Mouse (Mus musculus) layer of hippocampus, postnatal 25 days (tissue): ENCODE results near the gene Rcn1. TPM values are rescaled to one million over a fixed set of nuclear protein-coding genes. Genes with fewer than 3 reads are reported as not detected.

Experiments
- DNase-seq, 2 experiments: peaks; one replicate each; pipeline ENCODE4 v3.0.0; 2022; ENCODE audit warnings: mixed read lengths in 2 of 2, low spot score in 1 of 2; ENCODE audit errors: extremely low spot score in 1 of 2
- total RNA-seq, 2 experiments: library from RNA; stranded (reverse); gene quantifications; 2 replicates each; pipeline ENCODE4 v1.2.3; 2021

Rcn1 gene
- total RNA-seq, 2 experiments from 2014 or later, result 14.7 to 15.6 TPM

DNA sequence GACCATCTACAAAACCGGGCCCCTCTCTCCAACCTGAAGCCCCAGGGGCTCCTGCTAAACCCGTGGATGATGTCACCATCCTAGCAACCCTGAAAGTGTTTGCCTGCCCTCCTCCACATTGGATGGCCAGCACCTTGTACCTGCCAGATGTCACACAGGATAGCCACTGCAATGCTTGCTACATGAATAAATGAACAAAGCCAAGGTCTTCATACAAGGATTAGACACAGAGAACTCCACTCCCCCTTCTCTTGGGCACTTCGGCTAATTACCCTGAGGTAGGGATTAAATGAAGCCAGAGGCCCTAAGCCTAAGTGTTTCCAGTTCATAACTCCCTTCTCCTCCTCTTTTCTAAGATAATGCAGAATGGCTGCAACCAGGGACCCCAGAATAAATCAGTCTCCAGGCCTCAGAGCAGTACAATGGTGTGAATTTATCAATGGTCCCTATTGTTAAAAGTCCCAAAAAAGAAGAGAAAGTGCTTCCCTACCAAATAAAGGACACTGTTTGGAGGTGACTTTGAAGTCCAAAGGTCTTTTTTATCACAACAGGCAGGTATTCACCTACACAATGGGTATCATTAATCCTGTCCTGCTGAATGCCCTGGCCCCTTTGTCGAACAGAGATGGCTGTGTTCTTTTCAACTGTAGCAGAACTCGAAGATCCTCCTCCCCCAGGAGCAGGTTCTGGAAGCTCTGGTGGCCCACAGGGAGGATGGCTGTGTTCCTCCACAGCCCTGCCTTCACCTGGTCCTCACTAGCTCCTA, 1.5 kb downstream of the Rcn1 start:
- DNase-seq, result no peak

DNA sequence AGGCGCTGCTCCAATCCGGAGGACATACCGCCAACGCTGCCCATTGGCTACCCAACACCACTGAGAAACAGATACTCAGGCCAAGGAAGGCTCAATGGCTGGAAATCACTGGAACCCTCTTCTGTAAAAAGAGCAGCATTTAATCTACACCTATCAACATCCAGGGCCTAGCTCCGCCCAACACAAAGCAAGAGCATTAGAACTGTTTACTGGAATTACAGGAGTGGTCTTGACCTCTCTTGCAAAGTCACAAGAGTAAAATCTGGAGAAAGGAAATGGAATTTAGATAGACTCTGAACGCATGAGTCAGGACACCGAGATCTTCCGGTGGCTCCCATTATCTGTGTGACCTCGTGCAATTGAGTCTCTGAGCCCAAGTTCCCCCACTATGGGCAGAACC, 3.1 kb downstream of the Rcn1 start:
- no peak for DNase-seq

DNA sequence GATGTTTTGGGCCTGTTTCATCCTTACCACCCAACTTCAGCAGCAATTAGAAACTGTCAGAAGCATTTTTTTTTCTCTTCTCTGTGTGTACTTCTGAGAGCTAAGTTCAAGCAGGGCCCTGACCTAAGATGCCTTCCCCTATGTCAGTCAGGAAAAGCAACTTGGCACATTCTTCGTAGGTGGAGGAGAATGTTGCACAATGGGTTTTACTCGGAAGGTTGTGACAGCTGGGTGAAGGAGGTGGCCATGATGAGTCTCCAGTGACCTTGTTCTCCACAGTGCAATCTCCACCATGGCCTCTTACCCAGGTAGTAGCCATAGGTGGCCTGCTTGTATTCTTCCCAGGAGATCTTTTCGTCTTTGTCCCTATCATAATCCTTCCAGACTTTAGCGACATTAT, 4.7 kb downstream of the Rcn1 start:
- no peak for DNase-seq

DNA sequence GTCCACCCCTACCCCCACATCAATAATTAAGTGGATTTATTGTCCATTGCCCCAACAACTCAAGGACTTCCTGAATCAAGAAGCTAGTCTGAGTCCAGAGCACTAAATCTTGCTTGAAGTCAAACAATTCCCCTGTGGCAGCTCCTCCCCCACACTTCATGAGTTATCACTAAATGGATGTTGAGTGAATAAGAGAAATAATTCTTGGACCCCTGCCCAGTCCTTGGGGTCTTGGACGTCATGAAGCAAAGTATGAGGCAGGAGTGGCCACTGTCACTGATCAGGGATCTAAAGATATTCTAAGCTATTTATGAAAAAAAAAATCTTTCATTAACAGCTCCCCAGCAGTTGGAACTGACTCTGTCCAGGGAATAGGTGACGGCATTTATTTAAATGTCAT, 6.6 kb downstream of the Rcn1 start:
- DNase-seq, result no peak

DNA sequence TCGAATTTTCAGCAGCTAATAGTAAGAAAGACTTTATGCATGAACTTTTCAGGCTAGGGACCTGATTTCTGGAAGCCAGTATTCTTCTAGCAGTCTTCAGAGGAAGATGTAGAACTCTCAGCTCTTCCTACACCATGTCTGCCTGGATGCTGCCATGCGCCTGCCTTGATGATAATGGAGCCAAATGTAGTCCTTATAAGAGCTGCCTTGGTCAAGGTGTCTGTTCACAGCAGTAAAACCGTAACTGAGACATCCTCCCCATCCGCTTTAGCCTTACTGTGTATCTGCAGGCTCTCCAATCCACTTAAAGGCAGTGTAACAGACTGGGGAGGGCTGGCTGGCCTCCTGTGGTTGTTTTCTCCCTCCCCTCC, 7.7 kb downstream of the Rcn1 start:
- DNase-seq, result no peak

DNA sequence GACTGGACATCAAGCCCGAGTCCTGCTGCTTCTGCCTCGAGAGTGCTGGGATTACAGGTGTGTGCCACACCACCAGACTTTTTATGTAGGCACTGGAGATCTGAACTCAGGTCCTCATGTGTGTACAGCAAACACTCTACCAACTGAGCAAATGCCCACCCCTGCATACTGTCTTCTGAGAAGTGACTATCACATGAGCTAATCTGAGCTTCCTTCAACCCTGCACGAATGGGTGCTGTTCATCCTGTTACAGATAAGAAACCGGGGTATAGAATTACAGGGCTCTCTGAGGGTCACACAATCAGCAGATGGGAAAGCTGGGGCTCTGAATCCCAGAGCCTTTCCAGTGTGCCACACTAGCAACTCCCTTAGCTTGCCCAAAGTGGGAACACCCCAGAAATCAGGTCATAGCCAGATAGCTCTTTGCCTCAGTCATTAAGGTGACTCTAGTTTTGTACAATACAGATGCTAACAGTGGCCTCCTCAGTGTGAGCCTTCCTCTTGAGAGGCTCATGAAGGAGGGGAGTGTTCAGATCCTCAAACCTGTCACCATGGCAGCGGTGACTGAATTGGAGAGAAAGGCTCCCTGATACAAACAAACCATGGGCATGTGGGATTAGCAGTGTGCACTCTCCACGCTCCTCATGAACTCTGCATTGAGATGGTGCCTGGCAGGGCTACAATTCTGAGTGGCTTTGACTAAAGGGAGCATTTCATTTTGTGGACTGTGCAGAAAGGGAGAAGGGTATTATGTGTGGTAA, 8.3 kb downstream of the Rcn1 start:
- DNase-seq, result no peak

DNA sequence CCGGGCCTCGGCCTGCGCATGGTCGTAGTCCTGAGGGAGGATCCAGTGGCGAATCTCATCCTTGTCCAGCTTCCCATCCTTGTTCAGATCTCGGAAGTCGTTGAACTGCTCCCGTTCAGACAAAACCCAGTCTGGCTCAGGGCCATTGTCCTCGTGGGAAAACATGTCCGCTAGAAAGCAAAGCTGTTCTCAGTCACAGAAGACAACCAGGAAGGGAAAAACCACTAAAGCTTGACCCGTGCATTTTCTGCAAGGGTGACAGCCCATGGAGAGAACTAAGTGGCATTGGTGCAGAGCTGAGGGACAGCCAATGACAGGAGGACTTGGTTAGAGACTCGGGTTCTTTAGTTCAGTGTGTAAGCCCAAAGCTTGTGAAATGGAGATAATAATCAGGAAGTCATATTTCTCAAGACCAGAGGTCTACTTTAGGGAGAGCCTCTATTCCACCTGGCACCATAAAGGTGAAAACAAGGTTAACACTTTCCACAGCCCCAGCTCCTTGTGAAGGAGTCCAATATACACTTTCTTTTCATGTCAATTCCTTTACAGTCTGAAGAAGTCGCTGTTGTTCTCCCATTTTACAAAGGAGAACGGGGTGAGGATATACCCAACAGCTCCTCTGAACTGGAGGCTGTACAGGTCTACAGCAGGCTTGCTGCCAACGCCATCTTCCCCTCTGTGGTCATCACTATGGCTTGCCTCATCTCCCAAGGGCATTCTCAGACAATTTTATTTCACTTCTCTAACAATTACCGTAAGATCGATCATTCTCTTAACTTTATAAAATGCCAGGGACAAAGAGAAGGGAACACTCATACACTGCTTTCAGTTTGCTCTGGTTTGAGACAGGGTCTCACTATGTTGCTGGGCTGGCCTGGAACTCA, 9.9 kb downstream of the Rcn1 start:
- DNase-seq, result no peak

DNA sequence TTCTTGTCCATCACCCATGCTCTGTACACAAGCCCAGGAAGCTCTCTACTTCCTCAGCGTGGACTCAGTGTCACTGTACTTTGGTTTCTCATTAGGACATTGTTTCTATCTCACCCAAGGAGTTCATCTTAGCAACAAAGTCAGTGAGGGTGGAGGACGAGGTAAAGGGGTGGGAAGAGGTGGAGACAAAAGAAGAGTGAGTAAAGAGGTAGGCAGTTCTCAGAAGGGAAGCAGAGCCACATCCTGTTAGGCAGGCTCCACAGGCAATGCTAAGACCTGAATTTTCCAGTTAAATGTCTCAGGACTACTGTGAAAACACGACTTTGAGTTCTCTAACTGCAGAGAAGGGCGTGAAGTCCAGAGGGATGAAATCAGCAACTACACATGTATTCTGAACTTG, 12.7 kb downstream of the Rcn1 start:
- DNase-seq, result no peak

DNA sequence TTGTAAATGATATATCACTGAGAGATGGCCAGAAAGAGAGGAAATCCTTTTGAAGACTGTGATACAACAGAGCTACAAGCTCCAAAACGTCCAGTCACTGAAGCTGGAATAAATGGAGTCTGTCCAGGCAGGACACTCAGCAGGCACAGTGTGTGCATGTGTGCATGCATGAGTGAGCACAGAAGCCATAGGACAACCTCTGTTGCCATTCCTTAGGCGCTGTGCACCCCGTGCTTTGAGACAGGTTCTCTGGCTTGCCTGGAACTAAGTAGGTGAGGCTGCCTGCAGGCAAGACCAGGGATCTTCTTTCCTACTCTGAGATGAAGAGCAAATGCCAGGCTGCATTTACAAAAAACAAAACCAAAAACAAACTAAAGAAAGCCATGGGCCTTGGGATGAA, 14.1 kb downstream of the Rcn1 start:
- DNase-seq, result no peak

DNA sequence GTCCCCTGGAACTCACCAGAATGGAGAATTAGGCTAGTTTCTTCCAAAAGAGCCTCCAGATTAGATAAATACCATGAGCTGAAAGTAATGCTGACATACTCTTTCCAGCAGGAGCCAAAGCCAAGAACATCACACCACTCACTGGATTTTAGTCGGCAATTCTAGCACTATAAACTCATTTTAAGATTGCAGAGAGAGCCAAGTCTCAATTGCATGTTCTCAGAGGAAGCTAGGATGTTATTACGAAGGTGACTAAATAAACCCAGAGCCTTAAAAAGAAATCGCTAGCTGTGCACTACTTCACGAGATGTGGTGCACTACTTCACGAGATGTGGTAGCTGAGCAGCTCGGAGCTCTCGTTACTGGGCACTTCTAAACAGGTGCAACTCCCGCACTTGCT, 16.1 kb downstream of the Rcn1 start:
- no peak for DNase-seq

DNA sequence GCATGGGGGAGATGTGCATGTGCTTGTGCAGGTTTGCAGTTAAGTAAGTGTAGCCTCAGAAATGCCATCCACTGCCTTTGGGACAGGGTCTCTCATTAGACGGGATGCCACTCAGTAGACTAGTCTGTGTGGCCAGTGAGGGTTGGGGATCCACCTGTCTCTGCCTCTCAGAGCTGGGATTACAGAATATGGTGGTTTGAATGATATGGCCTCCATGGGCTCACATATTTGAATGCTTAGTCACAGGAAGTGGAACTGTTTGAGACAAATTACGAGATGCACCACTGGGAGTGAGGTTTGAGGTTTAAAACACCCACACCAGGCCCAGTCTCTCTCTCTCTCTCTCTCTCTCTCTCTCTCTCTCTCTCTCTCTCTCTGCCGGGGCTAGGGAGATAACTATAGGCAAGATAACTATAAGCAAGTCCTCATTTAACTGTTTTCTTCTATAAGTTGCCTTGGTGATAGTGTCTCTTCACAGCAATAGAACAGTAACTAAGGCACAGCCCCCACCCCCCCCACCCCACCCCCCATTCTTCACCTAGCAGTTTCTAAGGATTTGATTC, 18.3 kb downstream of the Rcn1 start:
- no peak for DNase-seq

DNA sequence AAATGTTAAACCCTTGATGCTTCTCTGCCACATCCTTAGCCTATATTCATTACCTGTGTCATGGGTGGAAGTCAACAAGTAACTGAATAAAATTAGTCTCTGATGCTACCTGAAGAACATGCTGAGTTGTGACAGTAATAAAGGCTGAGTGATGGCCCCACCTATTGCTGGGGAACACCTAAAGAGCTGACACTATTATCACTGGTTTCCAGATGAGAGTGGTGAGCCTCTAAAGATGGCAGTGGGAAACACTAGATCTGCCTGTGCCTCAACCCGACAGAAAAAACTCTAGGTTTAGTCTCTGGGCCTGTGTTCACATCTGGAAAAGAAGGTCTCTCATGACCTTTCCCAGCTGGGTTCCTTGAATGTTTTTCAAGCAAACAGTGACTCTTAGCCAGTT, 19.4 kb downstream of the Rcn1 start:
- no peak for DNase-seq

DNA sequence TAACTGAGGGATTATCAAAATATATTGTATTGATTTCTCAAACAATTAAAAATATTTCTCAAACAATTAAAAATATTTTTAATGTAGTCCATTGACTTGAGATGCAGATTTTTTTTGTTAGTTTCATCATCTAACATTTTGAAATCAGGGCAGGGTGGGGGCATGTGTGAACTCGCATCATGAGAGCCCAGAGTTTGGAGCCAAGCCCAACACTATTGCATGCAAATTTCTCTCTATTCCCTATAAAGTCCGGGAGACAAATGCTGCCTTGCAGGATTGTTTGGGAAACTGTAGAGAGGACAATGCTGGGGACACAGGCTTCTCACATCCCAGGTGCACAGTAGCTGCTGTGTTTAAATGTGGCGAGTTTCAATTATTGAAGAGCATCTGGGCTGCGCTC, 23.4 kb downstream of the Rcn1 start:
- no peak for DNase-seq

DNA sequence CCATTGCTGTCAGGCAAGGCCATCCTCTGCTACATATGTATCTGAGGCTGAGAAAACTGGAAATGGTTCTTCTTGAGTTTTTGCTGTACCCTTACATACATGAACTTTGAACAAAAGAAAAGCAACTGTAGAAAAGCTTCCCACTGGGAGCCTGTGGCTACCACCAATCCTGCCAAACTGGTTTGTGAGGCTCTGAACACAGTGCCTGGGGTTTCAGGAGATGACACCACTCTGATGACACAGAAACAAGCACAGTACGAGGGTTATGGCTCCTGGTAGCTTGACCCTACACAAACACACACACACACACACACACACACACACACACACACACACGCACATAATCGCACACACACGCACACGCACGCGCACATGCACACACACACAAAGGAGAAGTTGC, 23.9 kb downstream of the Rcn1 start:
- DNase-seq, result no peak

DNA sequence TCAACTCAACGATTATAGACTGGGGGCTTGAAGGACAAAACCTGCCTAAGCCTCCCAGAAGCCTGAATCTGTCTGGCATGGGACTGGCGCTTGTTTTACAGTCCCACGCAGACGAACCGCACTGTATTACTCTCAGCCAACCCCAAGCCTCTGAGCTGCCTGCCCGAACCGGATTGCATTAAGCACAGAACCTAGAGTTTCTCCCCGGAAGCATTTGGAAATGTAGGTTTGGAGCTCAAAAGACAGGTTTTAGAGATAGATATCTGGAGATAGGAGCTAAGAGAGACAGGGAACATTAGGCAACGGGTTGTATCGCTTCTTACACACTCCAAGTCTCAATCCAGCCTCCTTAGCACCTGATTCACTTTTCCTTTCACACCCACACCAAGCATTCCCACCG, 25.5 kb downstream of the Rcn1 start:
- DNase-seq, result no peak

DNA sequence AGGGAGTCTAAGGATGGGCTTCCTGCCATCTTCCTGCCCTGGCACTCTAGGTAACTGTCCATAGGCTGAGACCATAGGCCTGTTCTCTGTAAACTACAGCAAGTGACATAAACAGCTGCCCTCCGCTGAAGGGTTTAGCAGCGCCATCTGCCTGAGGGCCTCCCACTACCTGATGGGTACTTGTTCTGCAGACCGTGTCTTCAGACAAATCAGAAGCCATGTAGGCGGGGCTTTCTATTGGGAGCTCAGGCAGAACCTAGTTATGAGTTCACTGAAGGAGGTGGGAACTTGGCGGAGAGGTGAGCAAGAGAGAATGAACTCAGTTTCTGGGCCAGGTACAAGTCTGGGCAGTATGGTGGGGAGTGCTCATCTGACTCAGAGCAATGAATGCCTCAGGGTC, 26.4 kb downstream of the Rcn1 start:
- DNase-seq, result no peak

DNA sequence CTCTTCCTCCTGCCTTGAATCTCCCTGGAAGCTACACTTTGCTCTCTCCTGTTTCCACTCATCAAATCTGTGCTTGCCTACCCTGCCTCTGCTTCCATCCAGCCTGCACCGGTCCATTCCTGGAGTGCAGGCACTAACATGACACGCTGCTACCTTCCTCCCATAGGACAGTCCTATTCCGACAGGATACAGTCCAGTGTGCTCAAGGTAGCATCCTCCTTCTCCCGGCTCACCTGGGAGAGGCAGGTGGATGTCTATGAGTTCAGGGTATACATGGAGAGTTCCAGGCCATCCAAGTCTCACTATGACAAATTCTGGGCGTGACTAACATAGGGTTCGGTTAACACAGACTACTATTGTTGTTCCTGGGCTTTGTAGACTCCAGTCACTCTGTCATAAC, 27.0 kb downstream of the Rcn1 start:
- no peak for DNase-seq

DNA sequence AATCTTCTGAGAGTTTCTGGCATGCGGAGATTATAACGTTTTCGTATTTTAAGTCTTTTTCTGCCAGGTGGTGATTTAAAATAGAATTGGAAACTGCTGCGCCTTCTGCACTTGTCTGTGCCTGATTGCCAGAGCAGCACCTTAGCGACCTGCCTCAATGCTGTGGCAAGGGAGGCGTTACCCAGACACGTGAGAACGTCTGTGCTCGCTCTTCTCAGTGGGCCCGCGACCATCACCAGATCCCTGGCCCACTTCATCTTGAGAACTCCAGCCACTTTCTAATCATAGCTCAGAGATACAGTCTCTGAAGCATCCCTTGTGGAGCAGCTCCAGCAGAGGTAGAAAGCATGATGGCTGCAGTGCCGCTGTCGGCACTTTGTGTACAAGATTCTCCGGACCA, 28.4 kb downstream of the Rcn1 start:
- no peak for DNase-seq

DNA sequence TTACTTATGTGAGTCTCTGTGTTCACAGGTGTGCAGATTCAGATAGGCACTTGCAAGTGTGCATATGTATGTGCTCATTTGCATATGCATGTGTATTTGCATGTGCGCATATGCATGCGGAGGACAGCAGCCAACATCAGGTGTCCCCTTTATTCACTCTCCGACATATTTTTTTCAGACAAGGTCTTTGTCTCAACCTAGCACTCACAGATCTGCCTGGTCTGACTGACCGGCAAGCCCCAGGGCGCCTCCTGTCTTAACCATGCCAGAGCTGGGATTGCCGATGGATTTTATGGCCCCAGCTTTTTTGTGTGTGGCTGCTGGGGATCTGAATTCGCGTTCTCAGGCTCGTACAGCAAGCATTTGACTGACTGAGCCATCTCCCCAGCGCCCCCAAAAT, 28.9 kb downstream of the Rcn1 start:
- DNase-seq, result no peak

DNA sequence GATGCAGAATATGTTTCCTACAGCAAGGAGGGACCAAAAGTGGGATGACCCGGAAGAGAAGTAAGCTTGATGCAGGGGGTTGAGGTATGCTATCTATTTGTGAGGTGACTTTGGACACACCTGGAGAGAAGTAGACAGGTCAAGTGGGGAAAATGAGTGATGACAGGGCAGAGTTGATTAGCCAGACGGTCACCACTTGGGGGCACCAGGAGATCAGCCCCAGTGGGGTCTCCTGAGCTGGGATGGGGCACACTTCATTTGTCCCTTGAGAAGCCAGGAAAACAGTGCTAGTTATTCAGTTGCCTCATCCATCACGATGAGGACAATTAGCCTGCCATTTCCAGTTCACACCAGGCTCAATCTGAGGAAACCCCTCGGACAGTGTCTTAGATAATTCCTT, 31.5 kb downstream of the Rcn1 start:
- no peak for DNase-seq

DNA sequence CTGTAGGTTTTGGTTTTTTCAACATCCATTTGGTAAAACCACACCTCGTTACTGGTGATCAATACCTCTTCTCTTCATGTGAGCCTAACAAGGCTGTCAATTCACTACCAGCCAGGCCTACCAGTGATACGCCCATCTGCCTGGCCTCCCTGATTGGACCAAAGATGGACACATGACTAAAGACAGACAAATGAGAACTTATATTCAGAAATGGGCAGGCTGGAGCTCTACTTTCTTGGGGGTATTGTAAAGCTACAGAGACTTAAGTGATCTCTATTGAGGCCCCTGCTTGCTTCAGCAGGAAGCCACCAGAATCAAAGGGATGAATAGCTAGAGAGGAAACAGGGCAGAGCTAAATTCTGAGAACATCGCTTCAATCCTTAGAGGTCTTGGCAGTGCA, 41.1 kb downstream of the Rcn1 start:
- DNase-seq, result no peak
